Mouse (Mus musculus): ENCODE results near the gene Fam166b. TPM values are rescaled to one million over a fixed set of nuclear protein-coding genes. Genes with fewer than 3 reads are reported as not detected.

Gene Fam166b
- not detected for total RNA-seq (2021)
- 1.4 TPM in 1 of 2 replicates, not detected in the other for polyA plus RNA-seq (2012; rRNA removed)
- long read RNA-seq, result 0 reads

GRCm38 (mm10) chr4:43428946-43429345 lies at the start of gene Fam166b:
Gene Fam166b (minus strand): TSS chr4:43429134.
- WGBS, result 18% methylated on average over 10 of the region's 10 CpGs
- Histone ChIP-seq H3K27ac (no peak within 1 kb of the TSS; the same call in 1 of the 2 replicates), H3K36me3 (ENCODE audit: control insufficient read depth, insufficient read depth, low read length) (no peaks in the 10 kb centered on the region), H3K4me3 (no peak within 1 kb of the TSS), H3K79me2 (replicated peaks; ENCODE audit: control insufficient read depth, insufficient read depth, low read length) (no peaks in the 10 kb centered on the region), H3K27me3 (ENCODE audit: control insufficient read depth, insufficient read depth, low read length) (no peaks in the 10 kb centered on the region), H3K4me1 (ENCODE audit: control insufficient read depth, insufficient read depth, low read length) (peaks cover 2% of the 10 kb centered on the region), H3K9ac (ENCODE audit: low read depth, low read length) (no peak within 1 kb of the TSS; the same call in 1 of the 2 replicates)
- intact Hi-C loops (cut with DNase I), result no loop called here
- DNase-seq, result peak; percentile 35 to 40
- TF ChIP-seq CTCF (IDR thresholded peaks at IDR 0.05) (no peak), POLR2A (IDR thresholded peaks at IDR 0.05; ENCODE audit: insufficient read depth, low read depth, low read length) (no peak), EP300 (IDR thresholded peaks at IDR 0.05; ENCODE audit: insufficient read depth, low read depth, low read length) (no peak)

- Histone ChIP-seq H3K4me1 (ENCODE audit: control insufficient read depth, insufficient read depth, low read length) (no peaks in the 10 kb centered on the region; the same call in 1 of the 2 replicates), H3K4me3 (peak overlapping the region; percentile 47), H3K27ac (peak overlapping the region; percentile 88), H3K9ac (ENCODE audit: low read depth, low read length) (peak overlapping the region; percentile 56), H3K36me3 (ENCODE audit: control insufficient read depth, insufficient read depth, low read length) (no peaks in the 10 kb centered on the region), H3K27me3 (ENCODE audit: control insufficient read depth, insufficient read depth, low read length) (no peaks in the 10 kb centered on the region), H3K79me2 (replicated peaks; ENCODE audit: control insufficient read depth, insufficient read depth, low read length) (no peaks in the 10 kb centered on the region)
- WGBS, result 32% methylated on average over 8 of the region's 8 CpGs
- DNase-seq, result no peak
- intact Hi-C loops (cut with DNase I), result loop anchor here (2.0 kb wide), 1 partner anchor 36 kb away; no protein-coding TSS in a partner anchor
- TF ChIP-seq EP300 (IDR thresholded peaks at IDR 0.05; ENCODE audit: insufficient read depth, low read depth, low read length) (no peak), POLR2A (IDR thresholded peaks at IDR 0.05; ENCODE audit: insufficient read depth, low read depth, low read length) (no peak), CTCF (IDR thresholded peaks at IDR 0.05) (no peak)
These were observed 49.6 kb upstream of the Fam166b start for GRCm38 (mm10) chr4:43478534-43478858.

GRCm38 (mm10) chr4:43477857-43478533 lies 49.1 kb upstream of the Fam166b start:
- peak overlapping the region; percentile 88 for H3K27ac ChIP-seq
- TF ChIP-seq POLR2A (IDR thresholded peaks at IDR 0.05; ENCODE audit: insufficient read depth, low read depth, low read length) (peak; percentile 75), CTCF (IDR thresholded peaks at IDR 0.05) (peak; percentile 80), EP300 (IDR thresholded peaks at IDR 0.05; ENCODE audit: insufficient read depth, low read depth, low read length) (peak; percentile 50; the same call in 1 of the 2 replicates)
- H3K27me3 ChIP-seq (ENCODE audit: control insufficient read depth, insufficient read depth, low read length), result no peaks in the 10 kb centered on the region
- H3K4me3 ChIP-seq, result peak overlapping the region; percentile 47
- intact Hi-C loops (cut with DNase I), result loop anchor here (2.0 kb wide), 1 partner anchor 35 kb away; no protein-coding TSS in a partner anchor
- no peaks in the 10 kb centered on the region for H3K79me2 ChIP-seq (replicated peaks; ENCODE audit: control insufficient read depth, insufficient read depth, low read length)
- H3K4me1 ChIP-seq (ENCODE audit: control insufficient read depth, insufficient read depth, low read length), result no peaks in the 10 kb centered on the region; the same call in 1 of the 2 replicates
- DNase-seq, result peak; percentile 89 to 90
- H3K9ac ChIP-seq (ENCODE audit: low read depth, low read length), result peak overlapping the region; percentile 56
- H3K36me3 ChIP-seq (ENCODE audit: control insufficient read depth, insufficient read depth, low read length), result no peaks in the 10 kb centered on the region
- WGBS, result 17% methylated on average over 11 of the region's 11 CpGs

GRCm38 (mm10) chr4:43476604-43477003 lies 47.7 kb upstream of the Fam166b start:
- intact Hi-C loops (cut with DNase I), result no loop called here
- DNase-seq, result no peak
- Histone ChIP-seq H3K27me3 (ENCODE audit: control insufficient read depth, insufficient read depth, low read length) (no peaks in the 10 kb centered on the region), H3K4me3 (no peak overlapping the region), H3K36me3 (ENCODE audit: control insufficient read depth, insufficient read depth, low read length) (no peaks in the 10 kb centered on the region), H3K9ac (ENCODE audit: low read depth, low read length) (no peak overlapping the region), H3K4me1 (ENCODE audit: control insufficient read depth, insufficient read depth, low read length) (no peaks in the 10 kb centered on the region; the same call in 1 of the 2 replicates), H3K79me2 (replicated peaks; ENCODE audit: control insufficient read depth, insufficient read depth, low read length) (no peaks in the 10 kb centered on the region), H3K27ac (no peak overlapping the region)
- WGBS, result 80% methylated on average over 6 of the region's 6 CpGs
- TF ChIP-seq CTCF (IDR thresholded peaks at IDR 0.05) (peak; percentile 38), POLR2A (IDR thresholded peaks at IDR 0.05; ENCODE audit: insufficient read depth, low read depth, low read length) (no peak), EP300 (IDR thresholded peaks at IDR 0.05; ENCODE audit: insufficient read depth, low read depth, low read length) (no peak)

- Histone ChIP-seq H3K27ac (no peak overlapping the region), H3K27me3 (ENCODE audit: control insufficient read depth, insufficient read depth, low read length) (no peaks in the 10 kb centered on the region), H3K9ac (ENCODE audit: low read depth, low read length) (no peak overlapping the region), H3K4me3 (no peak overlapping the region), H3K36me3 (ENCODE audit: control insufficient read depth, insufficient read depth, low read length) (no peaks in the 10 kb centered on the region), H3K79me2 (replicated peaks; ENCODE audit: control insufficient read depth, insufficient read depth, low read length) (no peaks in the 10 kb centered on the region), H3K4me1 (ENCODE audit: control insufficient read depth, insufficient read depth, low read length) (no peaks in the 10 kb centered on the region)
- 67% methylated on average over 1 of the region's 1 CpGs for WGBS
- intact Hi-C loops (cut with DNase I), result no loop called here
- no peak for DNase-seq
- TF ChIP-seq CTCF (IDR thresholded peaks at IDR 0.05), result no peak
- TF ChIP-seq POLR2A (IDR thresholded peaks at IDR 0.05; ENCODE audit: insufficient read depth, low read depth, low read length), result no peak
- no peak for TF ChIP-seq EP300 (IDR thresholded peaks at IDR 0.05; ENCODE audit: insufficient read depth, low read depth, low read length)
These were observed 44.7 kb upstream of the Fam166b start for GRCm38 (mm10) chr4:43473636-43474035.

- H3K4me1 ChIP-seq (ENCODE audit: control insufficient read depth, insufficient read depth, low read length), result no peaks in the 10 kb centered on the region
- no peak overlapping the region for H3K27ac ChIP-seq
- no peak overlapping the region for H3K9ac ChIP-seq (ENCODE audit: low read depth, low read length)
- TF ChIP-seq EP300 (IDR thresholded peaks at IDR 0.05; ENCODE audit: insufficient read depth, low read depth, low read length) (no peak), CTCF (IDR thresholded peaks at IDR 0.05) (no peak), POLR2A (IDR thresholded peaks at IDR 0.05; ENCODE audit: insufficient read depth, low read depth, low read length) (no peak)
- no peaks in the 10 kb centered on the region for H3K27me3 ChIP-seq (ENCODE audit: control insufficient read depth, insufficient read depth, low read length)
- H3K79me2 ChIP-seq (replicated peaks; ENCODE audit: control insufficient read depth, insufficient read depth, low read length), result no peaks in the 10 kb centered on the region
- WGBS, result 91% methylated on average over 10 of the region's 10 CpGs
- no peaks in the 10 kb centered on the region for H3K36me3 ChIP-seq (ENCODE audit: control insufficient read depth, insufficient read depth, low read length)
- H3K4me3 ChIP-seq, result no peak overlapping the region
- intact Hi-C loops (cut with DNase I), result no loop called here
- DNase-seq, result no peak
These were observed 41.4 kb upstream of the Fam166b start for GRCm38 (mm10) chr4:43470301-43470700.

Measured in heart, adult 2 months (tissue).